Mouse (Mus musculus): ENCODE measurements around the gene Casz1. TPM values are rescaled to one million over a fixed set of nuclear protein-coding genes. Genes with fewer than 3 reads are reported as not detected.
A peak's percentile ranks its signal among the peaks of the same experiment; 100 is the strongest.

Casz1 gene
- polyA plus RNA-seq, 1 experiment from 2014 or later, result 6.7 TPM

DNA sequence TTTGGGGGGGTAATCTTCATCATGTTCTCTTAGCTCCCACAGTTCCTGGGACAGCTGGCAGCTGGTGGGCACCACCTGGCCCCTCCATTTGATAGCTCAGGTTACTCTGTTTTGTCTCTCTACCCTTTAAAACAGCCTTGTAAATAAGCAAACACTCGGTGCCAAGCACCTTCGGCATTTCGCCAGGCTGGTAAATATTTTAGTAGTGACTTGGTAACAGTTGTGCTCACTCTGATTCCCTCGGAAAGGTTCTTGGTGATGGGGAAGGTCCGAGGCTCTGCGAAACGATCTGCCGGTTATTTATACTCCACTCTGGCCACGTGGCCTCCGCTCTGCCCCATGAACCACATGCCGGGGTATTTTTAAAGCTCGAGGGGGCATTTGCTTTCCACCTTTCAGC lies 68.6 kb downstream of the Casz1 start:
- Histone ChIP-seq H3K9me3 (replicated peaks; ENCODE audit: low read length) (no peaks in the 10 kb centered on the region), H3K27me3 (ENCODE audit: insufficient read depth, low read length) (no peaks in the 10 kb centered on the region), H3K27ac (no peak overlapping the region), H3K4me1 (replicated peaks; ENCODE audit: insufficient read depth, low read length) (0 out of 2 replicates have a peak, but pooled peaks cover 6% of the 10 kb centered on the region), H3K9ac (ENCODE audit: low read depth, low read length) (no peak overlapping the region), H3K4me2 (ENCODE audit: low read length) (no peak overlapping the region), H3K36me3 (ENCODE audit: insufficient read depth, low read length) (no peaks in the 10 kb centered on the region), H3K4me3 (replicated peaks; ENCODE audit: low read depth, low read length) (no peak overlapping the region)
- ATAC-seq (replicated peaks; ENCODE audit: low FRiP score, low read depth) (no peak), DNase-seq (ENCODE audit: low spot score) (no peak)
- 37% methylated on average over 12 of the region's 12 CpGs for WGBS
- TF ChIP-seq CTCF (IDR thresholded peaks at IDR 0.05; ENCODE audit: low read depth), result no peak

- Histone ChIP-seq H3K9me3 (replicated peaks; ENCODE audit: low read length) (no peaks in the 10 kb centered on the region), H3K36me3 (ENCODE audit: insufficient read depth, low read length) (no peaks in the 10 kb centered on the region), H3K4me1 (replicated peaks; ENCODE audit: insufficient read depth, low read length) (peaks cover 11% of the 10 kb centered on the region), H3K27ac (no peak overlapping the region), H3K4me3 (replicated peaks; ENCODE audit: low read depth, low read length) (no peak overlapping the region), H3K4me2 (ENCODE audit: low read length) (no peak overlapping the region), H3K9ac (ENCODE audit: low read depth, low read length) (no peak overlapping the region), H3K27me3 (ENCODE audit: insufficient read depth, low read length) (no peaks in the 10 kb centered on the region)
- TF ChIP-seq CTCF (IDR thresholded peaks at IDR 0.05; ENCODE audit: low read depth), result no peak
- DNase-seq (ENCODE audit: low spot score) (no peak), ATAC-seq (replicated peaks; ENCODE audit: low FRiP score, low read depth) (no peak)
- WGBS, result 83% methylated on average over 9 of the region's 9 CpGs
Observed at GRCm38 (mm10) chr4:148876166-148876565, 71.9 kb downstream of the Casz1 start.

GRCm38 (mm10) chr4:148876867-148877266 lies 72.6 kb downstream of the Casz1 start:
- Histone ChIP-seq H3K9me3 (replicated peaks; ENCODE audit: low read length) (no peaks in the 10 kb centered on the region), H3K9ac (ENCODE audit: low read depth, low read length) (no peak overlapping the region), H3K36me3 (ENCODE audit: insufficient read depth, low read length) (no peaks in the 10 kb centered on the region), H3K4me1 (replicated peaks; ENCODE audit: insufficient read depth, low read length) (peaks cover 13% of the 10 kb centered on the region), H3K27ac (no peak overlapping the region), H3K4me2 (ENCODE audit: low read length) (no peak overlapping the region), H3K4me3 (replicated peaks; ENCODE audit: low read depth, low read length) (no peak overlapping the region), H3K27me3 (ENCODE audit: insufficient read depth, low read length) (no peaks in the 10 kb centered on the region)
- WGBS, result 69% methylated on average over 8 of the region's 8 CpGs
- no peak for DNase-seq (ENCODE audit: low spot score)
- no peak for ATAC-seq (replicated peaks; ENCODE audit: low FRiP score, low read depth)
- TF ChIP-seq CTCF (IDR thresholded peaks at IDR 0.05; ENCODE audit: low read depth), result no peak

- Histone ChIP-seq H3K27me3 (ENCODE audit: insufficient read depth, low read length) (no peaks in the 10 kb centered on the region), H3K36me3 (ENCODE audit: insufficient read depth, low read length) (no peaks in the 10 kb centered on the region), H3K4me3 (replicated peaks; ENCODE audit: low read depth, low read length) (no peak overlapping the region), H3K4me1 (replicated peaks; ENCODE audit: insufficient read depth, low read length) (peaks cover 6% of the 10 kb centered on the region), H3K9me3 (replicated peaks; ENCODE audit: low read length) (no peaks in the 10 kb centered on the region), H3K9ac (ENCODE audit: low read depth, low read length) (no peak overlapping the region), H3K4me2 (ENCODE audit: low read length) (no peak overlapping the region), H3K27ac (no peak overlapping the region)
- no peak for DNase-seq (ENCODE audit: low spot score)
- 68% methylated on average over 11 of the region's 11 CpGs for WGBS
- peak; percentile 29; the same call in 1 of the 2 replicates for TF ChIP-seq CTCF (IDR thresholded peaks at IDR 0.05; ENCODE audit: low read depth)
- no peak for ATAC-seq (replicated peaks; ENCODE audit: low FRiP score, low read depth)
Observed at GRCm38 (mm10) chr4:148878192-148878983, 74.2 kb downstream of the Casz1 start.

DNA sequence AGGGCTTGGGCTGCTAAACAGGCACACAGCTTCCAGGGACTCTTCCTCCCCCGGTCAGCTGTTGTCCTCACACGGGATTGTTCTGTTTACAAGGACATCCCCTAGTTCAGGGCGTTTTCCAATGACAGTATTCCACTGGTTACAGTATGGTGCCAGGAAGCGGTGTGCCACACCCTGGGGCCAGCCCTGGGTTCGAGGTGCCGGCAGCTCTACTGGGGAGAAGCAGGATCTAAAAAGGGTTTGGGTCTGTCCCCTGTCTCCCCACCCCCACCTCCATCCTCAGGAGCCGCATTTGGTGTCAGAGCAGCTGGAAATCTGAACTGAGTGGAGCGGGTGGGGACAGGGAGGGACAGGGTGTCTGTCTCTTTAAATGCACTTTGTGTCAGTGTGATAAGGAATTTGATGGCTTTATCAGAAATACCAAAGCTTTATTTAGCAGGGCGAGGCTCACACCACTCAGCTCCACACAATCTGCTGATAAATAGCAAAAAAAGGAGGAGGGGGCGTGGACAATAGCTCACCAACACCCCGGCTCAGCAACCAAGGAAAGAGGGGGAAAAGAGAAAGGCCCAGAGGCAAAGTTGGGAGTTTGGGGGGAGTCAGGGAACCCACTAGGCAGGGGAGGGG lies 74.9 kb downstream of the Casz1 start:
- Histone ChIP-seq H3K27me3 (ENCODE audit: insufficient read depth, low read length) (no peaks in the 10 kb centered on the region), H3K4me2 (ENCODE audit: low read length) (no peak overlapping the region), H3K36me3 (ENCODE audit: insufficient read depth, low read length) (no peaks in the 10 kb centered on the region), H3K4me1 (replicated peaks; ENCODE audit: insufficient read depth, low read length) (peaks cover 6% of the 10 kb centered on the region), H3K9ac (ENCODE audit: low read depth, low read length) (no peak overlapping the region), H3K27ac (no peak overlapping the region), H3K4me3 (replicated peaks; ENCODE audit: low read depth, low read length) (no peak overlapping the region), H3K9me3 (replicated peaks; ENCODE audit: low read length) (no peaks in the 10 kb centered on the region)
- ATAC-seq (replicated peaks; ENCODE audit: low FRiP score, low read depth), result no peak
- no peak for TF ChIP-seq CTCF (IDR thresholded peaks at IDR 0.05; ENCODE audit: low read depth)
- WGBS, result 56% methylated on average over 11 of the region's 11 CpGs
- DNase-seq (ENCODE audit: low spot score), result no peak

GRCm38 (mm10) chr4:148879631-148880030 lies 75.4 kb downstream of the Casz1 start:
- H3K36me3 ChIP-seq (ENCODE audit: insufficient read depth, low read length), result no peaks in the 10 kb centered on the region
- no peaks in the 10 kb centered on the region for H3K9me3 ChIP-seq (replicated peaks; ENCODE audit: low read length)
- no peaks in the 10 kb centered on the region for H3K27me3 ChIP-seq (ENCODE audit: insufficient read depth, low read length)
- 84% methylated on average over 3 of the region's 3 CpGs for WGBS
- no peak for ATAC-seq (replicated peaks; ENCODE audit: low FRiP score, low read depth)
- no peak for DNase-seq (ENCODE audit: low spot score)
- no peak overlapping the region for H3K27ac ChIP-seq
- no peak for TF ChIP-seq CTCF (IDR thresholded peaks at IDR 0.05; ENCODE audit: low read depth)
- H3K4me3 ChIP-seq (replicated peaks; ENCODE audit: low read depth, low read length), result no peak overlapping the region
- peaks cover 6% of the 10 kb centered on the region for H3K4me1 ChIP-seq (replicated peaks; ENCODE audit: insufficient read depth, low read length)
- no peak overlapping the region for H3K4me2 ChIP-seq (ENCODE audit: low read length)
- no peak overlapping the region for H3K9ac ChIP-seq (ENCODE audit: low read depth, low read length)

Measured in kidney, postnatal 0 days (tissue).